Mouse (Mus musculus) liver (tissue): Measurements from ENCODE around the gene Kdm4c.
"Not testable (repeated sequence)": the region's sequence is repeated elsewhere in the genome, so short reads cannot be mapped to it uniquely, and the experiment has no call there.

Experiments
- DNase-seq: peaks from one replicate; pipeline ENCODE4 v3.0.0-alpha.2; 2020; ENCODE audit warnings: mixed read lengths

The Kdm4c gene

DNA sequence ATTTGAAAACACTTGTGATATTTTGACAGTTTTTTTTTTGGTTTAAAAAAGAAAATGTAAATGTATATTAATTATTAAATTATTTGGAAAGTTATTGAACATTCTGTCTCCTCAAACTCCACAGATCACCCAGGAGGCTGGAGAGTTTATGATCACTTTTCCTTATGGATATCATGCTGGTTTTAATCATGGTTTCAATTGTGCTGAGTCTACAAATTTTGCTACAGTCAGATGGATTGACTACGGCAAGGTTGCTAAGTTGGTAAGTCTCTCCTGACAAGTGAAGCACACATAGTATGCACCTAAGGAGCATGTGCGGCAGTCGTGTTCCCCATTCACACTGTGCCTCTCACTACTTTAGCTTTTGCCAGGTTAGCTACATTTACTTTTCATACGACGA, 73.1 kb downstream of the Kdm4c start:
- no peak for DNase-seq

DNA sequence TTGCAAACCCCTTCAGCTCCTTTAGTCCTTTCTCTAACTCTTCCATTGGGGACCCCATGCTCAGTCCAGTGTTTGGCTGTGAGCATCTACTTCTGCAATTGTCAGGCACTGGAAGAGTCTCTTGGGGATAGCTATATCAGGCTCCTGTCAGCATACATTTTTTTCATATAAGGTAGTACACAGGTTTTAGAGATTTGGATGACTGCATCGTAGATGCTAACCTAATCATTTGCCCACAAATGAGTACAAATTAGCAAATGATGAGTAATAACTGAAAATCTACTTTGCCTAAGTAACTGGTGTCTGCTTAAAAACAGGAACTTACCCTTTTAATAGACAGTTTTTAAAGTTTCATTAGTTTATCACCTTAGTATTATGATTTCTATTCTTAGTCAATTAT, 77.0 kb downstream of the Kdm4c start:
- DNase-seq, result no peak

- DNase-seq, result no peak
Observed at GRCm38 (mm10) chr4:74357479-74357878, 115.2 kb downstream of the Kdm4c start.

- no peak for DNase-seq
Observed at GRCm38 (mm10) chr4:74360274-74360673, 118.0 kb downstream of the Kdm4c start.

GRCm38 (mm10) chr4:74386583-74386982, 144.3 kb downstream of the Kdm4c start:
- no peak for DNase-seq

DNA sequence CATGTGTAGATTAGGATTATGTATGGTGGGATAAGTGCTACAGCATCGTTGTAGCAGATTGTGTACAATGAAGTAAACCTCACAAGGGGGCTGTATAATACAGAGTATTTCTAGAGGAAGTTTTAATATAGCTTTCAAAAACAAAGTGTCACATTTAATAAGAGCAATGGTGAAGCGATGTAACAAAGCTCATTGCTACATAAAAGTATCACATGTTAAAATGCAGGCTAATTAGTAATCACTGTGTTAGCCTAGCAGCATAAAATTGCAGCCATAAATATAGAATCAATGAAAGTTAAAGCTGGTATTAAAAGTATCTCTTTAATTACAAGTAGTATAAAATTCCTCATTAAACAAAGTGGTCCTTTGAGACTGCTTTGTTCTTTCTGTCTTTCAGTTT, 150.9 kb downstream of the Kdm4c start:
- no peak for DNase-seq

DNA sequence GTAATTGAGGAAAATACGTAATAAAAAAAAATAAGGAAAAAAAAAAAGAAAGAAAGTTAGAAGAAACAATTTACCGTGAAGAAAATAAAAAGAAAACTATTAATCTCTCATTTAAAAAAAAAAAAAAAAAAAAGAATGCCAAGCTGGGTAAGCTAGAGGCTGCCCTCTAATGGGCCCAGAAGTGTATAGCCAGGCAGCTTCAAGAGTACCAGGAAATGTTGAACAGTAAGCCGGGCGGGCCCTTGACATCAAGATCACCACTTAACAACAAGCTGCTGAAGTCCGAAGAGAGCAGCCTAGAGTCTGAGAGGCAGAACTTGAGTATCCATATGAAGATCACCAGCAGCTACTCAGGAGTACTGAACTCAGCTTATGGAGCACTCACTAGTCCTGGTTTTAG, 154.3 kb downstream of the Kdm4c start:
- DNase-seq, result no peak

GRCm38 (mm10) chr4:74401617-74402313, 159.5 kb downstream of the Kdm4c start:
- DNase-seq, result not testable (repeated sequence)

GRCm38 (mm10) chr4:74408731-74409130, 166.4 kb downstream of the Kdm4c start:
- no peak for DNase-seq

DNA sequence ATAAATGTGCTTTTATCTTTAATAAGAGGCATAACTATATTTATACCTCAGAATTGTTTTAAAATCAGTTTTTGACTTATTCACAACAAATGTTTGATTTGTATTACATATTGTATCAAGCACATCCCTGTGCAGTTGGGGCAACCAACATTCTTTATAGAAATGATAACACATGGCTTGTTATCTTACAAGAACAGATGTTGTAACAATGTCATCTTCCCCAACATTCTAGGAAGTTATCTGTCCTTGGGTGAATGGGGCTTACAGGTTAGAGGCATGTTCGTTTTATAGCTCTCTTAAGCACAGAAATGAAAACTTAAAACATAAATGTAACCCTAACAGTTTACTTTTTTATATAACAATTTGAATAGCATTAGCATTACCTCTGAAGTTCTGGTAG, 177.5 kb downstream of the Kdm4c start:
- no peak for DNase-seq
